Mouse (Mus musculus): ENCODE measurements around the gene Tmem38a.

The Tmem38a gene

GRCm38 (mm10) chr8:72584390-72584789 lies 12.5 kb downstream of the Tmem38a start:
- DNase-seq (ENCODE audit: low spot score in 2 of 2): no peak

- DNase-seq (ENCODE audit: low spot score in 2 of 2): no peak
These were observed 16.0 kb downstream of the Tmem38a start for GRCm38 (mm10) chr8:72587806-72588205.

- DNase-seq (ENCODE audit: low spot score in 2 of 2): no peak
These were observed 17.0 kb downstream of the Tmem38a start for GRCm38 (mm10) chr8:72588865-72589264.

GRCm38 (mm10) chr8:72589286-72589685 lies 17.4 kb downstream of the Tmem38a start:
- DNase-seq (ENCODE audit: low spot score in 2 of 2): no peak

GRCm38 (mm10) chr8:72590198-72590597 lies 18.3 kb downstream of the Tmem38a start:
- DNase-seq (ENCODE audit: low spot score in 2 of 2): peak; percentile 46 to 72

All from spleen, postnatal 4 days (tissue).